Mouse (Mus musculus): ENCODE data around the gene Wfdc1. TPM values are rescaled to one million over a fixed set of nuclear protein-coding genes. Genes with fewer than 3 reads are reported as not detected.
A peak's percentile ranks its signal among the peaks of the same experiment; 100 is the strongest.

Gene Wfdc1
- polyA plus RNA-seq, 1 experiment from 2014 or later = 0.24 TPM

DNA sequence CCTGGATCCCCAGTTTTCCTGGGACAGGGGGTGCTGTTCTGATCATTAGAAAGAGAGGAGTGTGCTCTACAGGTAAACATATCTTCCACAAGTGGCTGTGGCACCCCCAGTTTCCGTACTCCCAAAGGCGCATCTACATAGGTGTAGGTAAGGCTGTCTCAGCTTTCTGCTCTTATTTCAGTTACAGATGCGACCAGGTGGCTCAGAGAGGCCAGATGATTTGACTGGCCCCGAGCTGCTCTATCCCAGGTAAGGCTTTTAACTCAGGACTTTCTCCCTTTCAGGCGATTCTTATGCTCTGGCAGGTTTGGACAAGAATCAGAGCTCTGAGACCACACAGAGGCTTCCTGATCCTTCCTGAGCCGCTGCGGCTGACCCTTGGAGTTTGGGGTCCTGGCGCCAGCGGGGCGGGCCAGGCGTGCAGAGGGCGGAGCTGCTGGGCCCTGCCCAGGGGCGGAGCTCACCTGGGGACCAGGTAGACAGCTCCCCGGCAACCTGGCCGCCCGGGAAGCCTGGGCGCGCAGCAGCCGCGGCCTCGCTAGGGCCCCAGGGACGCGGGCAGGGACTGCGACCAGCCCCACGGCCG, 33.5 kb downstream of the Wfdc1 start, which contains the start of gene Atp2c2:
Gene Atp2c2 (plus strand): TSS at position 461 of the 586 bp plus-strand sequence.
- ATAC-seq (ENCODE audit: low FRiP score, low read depth) = no peak
- H3K4me3 ChIP-seq = peak within 1 kb of the TSS; percentile 27
- 2% methylated on average over 26 of the region's 26 CpGs for WGBS
- peaks cover 65% of the 10 kb centered on the region for H3K27me3 ChIP-seq
- peak within 1 kb of the TSS; percentile 51 for H3K4me2 ChIP-seq (replicated peaks)
- no peak within 1 kb of the TSS for H3K27ac ChIP-seq
- H3K36me3 ChIP-seq = no peaks in the 10 kb centered on the region
- H3K9me3 ChIP-seq = no peaks in the 10 kb centered on the region
- H3K4me1 ChIP-seq = peaks cover 27% of the 10 kb centered on the region
- H3K9ac ChIP-seq = peak within 1 kb of the TSS; percentile 39

DNA sequence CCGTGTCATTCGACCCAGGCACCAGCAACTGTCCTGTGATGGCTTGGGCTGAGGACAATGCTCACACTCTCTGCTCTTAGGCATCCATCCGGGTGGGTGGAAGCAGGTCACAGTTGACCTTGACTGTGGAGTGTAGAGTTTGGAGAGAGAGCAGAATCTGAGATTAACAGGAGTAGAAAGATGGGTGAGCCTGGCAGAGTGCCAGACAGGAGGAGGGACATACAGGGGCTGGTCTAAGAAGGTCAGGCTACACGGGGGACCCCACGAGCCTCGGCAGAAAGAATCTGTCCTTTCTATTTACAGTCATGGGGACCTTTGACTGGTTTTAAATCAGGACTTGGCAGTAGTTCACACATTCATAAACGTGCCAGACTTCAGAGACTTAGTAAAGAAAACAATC, 36.8 kb downstream of the Wfdc1 start:
- Histone ChIP-seq H3K27me3 (peaks cover 57% of the 10 kb centered on the region), H3K27ac (no peak overlapping the region), H3K9me3 (no peaks in the 10 kb centered on the region), H3K9ac (no peak overlapping the region), H3K4me2 (replicated peaks) (no peak overlapping the region), H3K36me3 (no peaks in the 10 kb centered on the region), H3K4me3 (no peak overlapping the region), H3K4me1 (peaks cover 20% of the 10 kb centered on the region)
- 63% methylated on average over 7 of the region's 7 CpGs for WGBS
- ATAC-seq (ENCODE audit: low FRiP score, low read depth) = no peak

DNA sequence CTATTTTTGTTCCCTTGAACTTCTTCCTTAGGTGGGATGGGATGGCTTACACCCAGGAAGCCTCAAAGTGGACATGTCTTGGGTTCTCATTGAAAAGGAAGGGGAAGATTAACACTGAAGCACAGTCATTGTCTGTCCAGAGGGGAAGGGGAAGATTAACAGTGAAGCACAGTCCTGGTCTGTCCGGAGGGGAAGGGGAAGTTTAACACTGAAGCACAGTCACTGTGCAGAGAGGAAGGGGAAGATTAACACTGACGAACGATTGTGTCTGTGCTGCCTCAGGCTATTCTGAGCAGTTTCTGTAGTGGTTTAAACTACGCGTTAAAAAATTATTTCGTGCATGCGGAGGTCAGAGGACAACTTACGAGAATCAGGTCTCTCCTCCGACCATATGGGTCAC, 41.0 kb downstream of the Wfdc1 start:
- Histone ChIP-seq H3K9me3 (no peaks in the 10 kb centered on the region), H3K9ac (no peak overlapping the region), H3K27ac (no peak overlapping the region), H3K27me3 (peaks cover 15% of the 10 kb centered on the region), H3K4me3 (no peak overlapping the region), H3K4me2 (replicated peaks) (no peak overlapping the region), H3K4me1 (peaks cover 9% of the 10 kb centered on the region; the same call in 1 of the 2 replicates), H3K36me3 (no peaks in the 10 kb centered on the region)
- ATAC-seq (ENCODE audit: low FRiP score, low read depth) = no peak
- WGBS = 78% methylated on average over 9 of the region's 9 CpGs

- H3K27ac ChIP-seq = no peak overlapping the region
These were observed 42.3 kb downstream of the Wfdc1 start for GRCm38 (mm10) chr8:119708471-119708870.

DNA sequence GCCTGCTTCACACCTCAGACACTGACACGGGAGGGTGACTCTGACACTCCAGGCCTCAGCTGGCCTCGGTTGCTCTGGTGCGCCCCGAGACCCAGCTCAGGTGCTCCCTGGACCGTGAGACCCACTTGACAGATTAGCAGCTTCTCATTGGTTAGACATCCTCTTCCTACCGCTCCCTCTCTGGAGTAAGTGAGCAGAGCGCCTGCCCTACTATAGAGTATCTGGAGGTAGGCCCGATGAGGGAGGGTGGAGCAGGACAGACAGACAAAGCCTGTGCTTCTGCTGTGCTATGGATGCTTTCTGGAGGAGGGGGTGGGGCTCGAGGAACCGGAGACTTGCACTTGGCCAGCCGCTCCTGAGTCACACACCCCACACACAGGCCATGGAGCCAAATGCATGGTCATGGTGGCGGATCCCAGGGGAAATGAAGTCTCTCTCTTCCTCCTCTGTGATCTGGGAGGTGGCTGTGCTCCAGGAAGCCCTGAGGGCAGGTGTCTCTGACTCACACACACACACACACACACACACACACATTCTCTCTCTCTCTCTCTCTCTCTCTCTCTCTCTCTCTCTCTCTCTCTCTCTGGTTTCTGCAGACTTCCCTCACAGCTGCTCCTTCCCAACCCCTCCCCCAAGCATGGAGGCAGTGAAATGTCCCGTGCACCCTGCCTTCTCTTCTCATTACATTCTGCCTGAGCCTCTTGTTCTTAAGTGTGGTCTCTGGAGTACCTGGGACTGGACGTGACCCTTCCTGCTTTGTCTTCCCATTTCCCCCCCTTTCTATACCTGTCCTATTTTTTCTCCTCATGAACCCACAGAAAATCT, 42.9 kb downstream of the Wfdc1 start:
- H3K4me3 ChIP-seq = no peak overlapping the region
- H3K4me1 ChIP-seq = peaks cover 9% of the 10 kb centered on the region; the same call in 1 of the 2 replicates
- ATAC-seq (ENCODE audit: low FRiP score, low read depth) = no peak
- H3K27me3 ChIP-seq = 0 out of 2 replicates have a peak, but pooled peaks cover 6% of the 10 kb centered on the region
- no peak overlapping the region for H3K9ac ChIP-seq
- no peak overlapping the region for H3K4me2 ChIP-seq (replicated peaks)
- 55% methylated on average over 14 of the region's 14 CpGs for WGBS
- H3K9me3 ChIP-seq = no peaks in the 10 kb centered on the region
- no peaks in the 10 kb centered on the region for H3K36me3 ChIP-seq
- no peak overlapping the region for H3K27ac ChIP-seq

More at GRCm38 (mm10) chr8:119708471-119708870, 42.3 kb downstream of the Wfdc1 start:
- ATAC-seq (ENCODE audit: low FRiP score, low read depth) = no peak
- Histone ChIP-seq H3K9me3 (no peaks in the 10 kb centered on the region), H3K4me3 (no peak overlapping the region), H3K27me3 (0 out of 2 replicates have a peak, but pooled peaks cover 6% of the 10 kb centered on the region), H3K9ac (no peak overlapping the region), H3K4me2 (replicated peaks) (no peak overlapping the region), H3K4me1 (peaks cover 9% of the 10 kb centered on the region; the same call in 1 of the 2 replicates), H3K36me3 (no peaks in the 10 kb centered on the region)
- 85% methylated on average over 8 of the region's 8 CpGs for WGBS

DNA sequence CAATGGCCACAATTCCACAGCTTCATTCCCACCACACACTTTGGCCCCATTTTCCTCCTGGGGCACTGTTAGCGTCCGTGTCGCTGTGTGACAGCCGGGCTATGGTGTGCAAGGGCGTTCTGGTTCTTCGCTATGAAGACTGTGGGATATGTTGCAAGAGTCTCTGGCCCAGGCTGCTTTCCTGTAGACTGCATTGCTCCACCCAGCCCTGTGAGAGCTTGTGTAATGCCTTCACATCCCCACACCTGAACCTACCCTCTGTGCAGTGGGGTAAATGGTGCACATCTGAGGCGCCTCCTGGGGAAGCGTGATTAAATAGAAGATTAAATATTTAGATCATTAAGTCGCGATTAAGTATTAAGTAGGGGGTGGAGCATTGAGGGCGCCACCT, 43.5 kb downstream of the Wfdc1 start:
- Histone ChIP-seq H3K36me3 (no peaks in the 10 kb centered on the region), H3K27me3 (0 out of 2 replicates have a peak, but pooled peaks cover under 1% of the 10 kb centered on the region), H3K27ac (no peak overlapping the region), H3K4me3 (no peak overlapping the region), H3K9me3 (no peaks in the 10 kb centered on the region), H3K4me1 (peaks cover 9% of the 10 kb centered on the region; the same call in 1 of the 2 replicates), H3K9ac (no peak overlapping the region), H3K4me2 (replicated peaks) (no peak overlapping the region)
- no peak for ATAC-seq (ENCODE audit: low FRiP score, low read depth)
- WGBS = 73% methylated on average over 11 of the region's 11 CpGs

- Histone ChIP-seq H3K27me3 (no peaks in the 10 kb centered on the region), H3K4me2 (replicated peaks) (no peak overlapping the region), H3K27ac (no peak overlapping the region), H3K36me3 (no peaks in the 10 kb centered on the region), H3K4me1 (peaks cover 9% of the 10 kb centered on the region; the same call in 1 of the 2 replicates), H3K4me3 (no peak overlapping the region), H3K9ac (no peak overlapping the region), H3K9me3 (no peaks in the 10 kb centered on the region)
- WGBS = 67% methylated on average over 6 of the region's 6 CpGs
- no peak for ATAC-seq (ENCODE audit: low FRiP score, low read depth)
These were observed 46.1 kb downstream of the Wfdc1 start for GRCm38 (mm10) chr8:119712226-119712625.

DNA sequence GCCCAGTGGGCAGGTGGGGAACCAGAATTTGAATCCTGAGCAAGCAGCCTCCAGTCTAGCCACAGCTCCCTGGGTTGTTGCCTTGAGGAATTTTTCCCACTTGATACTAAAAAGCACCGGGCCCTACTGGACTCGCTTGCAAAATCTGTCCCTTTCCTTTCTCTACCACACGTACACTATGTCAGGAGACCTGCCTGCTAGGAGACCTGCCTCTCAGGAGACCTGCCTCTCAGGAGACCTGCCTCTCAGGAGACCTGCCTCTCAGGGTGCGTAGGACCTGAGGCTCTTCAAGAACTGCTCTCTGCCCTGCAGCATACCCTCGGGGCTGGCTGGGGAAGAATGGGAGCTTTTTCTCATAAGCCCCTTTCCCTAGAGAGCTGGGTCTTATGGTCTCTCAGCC, 47.3 kb downstream of the Wfdc1 start:
- WGBS = 83% methylated on average over 5 of the region's 5 CpGs
- Histone ChIP-seq H3K27ac (no peak overlapping the region), H3K4me2 (replicated peaks) (no peak overlapping the region), H3K4me3 (no peak overlapping the region), H3K27me3 (no peaks in the 10 kb centered on the region), H3K9ac (no peak overlapping the region), H3K9me3 (no peaks in the 10 kb centered on the region), H3K36me3 (no peaks in the 10 kb centered on the region), H3K4me1 (peaks cover 9% of the 10 kb centered on the region; the same call in 1 of the 2 replicates)
- no peak for ATAC-seq (ENCODE audit: low FRiP score, low read depth)

GRCm38 (mm10) chr8:119715221-119715620, 49.1 kb downstream of the Wfdc1 start:
- H3K36me3 ChIP-seq = no peaks in the 10 kb centered on the region
- WGBS = 72% methylated on average over 12 of the region's 12 CpGs
- H3K4me1 ChIP-seq = peaks cover 6% of the 10 kb centered on the region
- no peak overlapping the region for H3K4me2 ChIP-seq (replicated peaks)
- no peak overlapping the region for H3K4me3 ChIP-seq
- H3K27ac ChIP-seq = no peak overlapping the region
- H3K9me3 ChIP-seq = no peaks in the 10 kb centered on the region
- no peaks in the 10 kb centered on the region for H3K27me3 ChIP-seq
- ATAC-seq (ENCODE audit: low FRiP score, low read depth) = no peak
- no peak overlapping the region for H3K9ac ChIP-seq

GRCm38 (mm10) chr8:119716730-119717299, 50.6 kb downstream of the Wfdc1 start:
- H3K36me3 ChIP-seq = no peaks in the 10 kb centered on the region
- H3K27ac ChIP-seq = no peak overlapping the region
- peaks cover 7% of the 10 kb centered on the region for H3K4me1 ChIP-seq
- no peak overlapping the region for H3K4me3 ChIP-seq
- H3K4me2 ChIP-seq (replicated peaks) = no peak overlapping the region
- H3K27me3 ChIP-seq = no peaks in the 10 kb centered on the region
- H3K9ac ChIP-seq = no peak overlapping the region
- no peak for ATAC-seq (ENCODE audit: low FRiP score, low read depth)
- H3K9me3 ChIP-seq = no peaks in the 10 kb centered on the region

DNA sequence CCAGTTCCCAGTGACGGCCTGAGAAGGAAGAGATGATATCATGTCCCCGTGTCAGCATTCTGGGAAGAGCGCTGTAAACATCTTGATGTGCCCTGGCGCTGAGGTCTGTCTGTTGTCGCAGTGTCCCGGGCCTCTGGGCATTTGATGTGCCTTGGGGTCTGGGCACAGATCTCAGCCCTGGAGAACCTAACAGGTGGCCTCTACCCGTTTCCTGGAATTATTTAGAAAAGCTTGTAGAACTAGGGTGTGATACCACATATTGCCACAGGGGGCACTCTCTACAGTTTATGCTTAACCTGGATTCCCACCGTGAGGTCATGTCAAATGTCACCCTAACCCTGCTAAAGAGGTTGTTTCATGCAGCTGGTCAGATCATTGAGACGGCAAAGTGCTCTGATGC, 51.6 kb downstream of the Wfdc1 start:
- no peak for ATAC-seq (ENCODE audit: low FRiP score, low read depth)
- no peak overlapping the region for H3K4me2 ChIP-seq (replicated peaks)
- H3K4me3 ChIP-seq = no peak overlapping the region
- no peak overlapping the region for H3K27ac ChIP-seq
- no peaks in the 10 kb centered on the region for H3K9me3 ChIP-seq
- H3K27me3 ChIP-seq = no peaks in the 10 kb centered on the region
- WGBS = 56% methylated on average over 9 of the region's 9 CpGs
- no peak overlapping the region for H3K9ac ChIP-seq
- H3K4me1 ChIP-seq = peaks cover 7% of the 10 kb centered on the region
- no peaks in the 10 kb centered on the region for H3K36me3 ChIP-seq

DNA sequence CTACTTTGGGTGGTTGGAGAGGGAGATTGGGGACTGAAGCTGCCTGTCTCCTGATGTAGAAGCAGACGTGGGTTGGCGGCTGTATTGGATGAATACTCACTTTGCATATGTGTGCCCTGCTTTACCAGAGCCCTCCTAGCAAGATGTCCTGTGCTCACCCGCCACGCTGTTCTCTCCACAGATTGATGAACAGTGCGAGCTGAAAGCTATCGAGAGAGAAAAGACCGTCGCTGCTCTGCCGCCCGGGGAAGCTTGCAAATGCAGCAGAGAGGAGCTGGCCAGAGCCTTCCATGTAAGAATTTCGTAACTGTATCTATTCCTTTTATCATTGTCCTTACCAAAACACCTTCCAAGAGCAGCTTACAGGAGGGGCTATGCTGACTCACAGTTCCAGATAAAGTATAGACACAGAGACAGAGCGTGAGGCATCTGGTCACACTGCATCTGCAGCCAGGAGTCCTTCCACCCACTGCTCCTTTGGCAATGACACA, 52.9 kb downstream of the Wfdc1 start:
- 77% methylated on average over 12 of the region's 12 CpGs for WGBS
- ATAC-seq (ENCODE audit: low FRiP score, low read depth) = no peak
- no peak overlapping the region for H3K9ac ChIP-seq

More for the DNA sequence above, 52.9 kb downstream of the Wfdc1 start:
- peaks cover 9% of the 10 kb centered on the region for H3K27me3 ChIP-seq
- no peaks in the 10 kb centered on the region for H3K36me3 ChIP-seq
- H3K4me1 ChIP-seq = peaks cover 7% of the 10 kb centered on the region
- H3K9me3 ChIP-seq = no peaks in the 10 kb centered on the region
- H3K27ac ChIP-seq = no peak overlapping the region
- H3K4me3 ChIP-seq = no peak overlapping the region
- no peak overlapping the region for H3K4me2 ChIP-seq (replicated peaks)
